Mouse (Mus musculus) layer of hippocampus, adult 9-10 months (tissue): ENCODE measurements at regions not wholly inside any gene's neighbourhood (a gene's known extent, or its start where the extent isn't known, plus 50 kb on each side); places are given as distances from the start of the nearest gene placed in this dataset.

ENCODE experiments used
- DNase-seq: peaks from one replicate; pipeline ENCODE4 v3.0.0; 2022; ENCODE audit warnings: low spot score

- no peak for DNase-seq
These were observed 223.0 kb upstream of the 4930550L24Rik start for GRCm38 (mm10) chrX:58686119-58686518.

DNA sequence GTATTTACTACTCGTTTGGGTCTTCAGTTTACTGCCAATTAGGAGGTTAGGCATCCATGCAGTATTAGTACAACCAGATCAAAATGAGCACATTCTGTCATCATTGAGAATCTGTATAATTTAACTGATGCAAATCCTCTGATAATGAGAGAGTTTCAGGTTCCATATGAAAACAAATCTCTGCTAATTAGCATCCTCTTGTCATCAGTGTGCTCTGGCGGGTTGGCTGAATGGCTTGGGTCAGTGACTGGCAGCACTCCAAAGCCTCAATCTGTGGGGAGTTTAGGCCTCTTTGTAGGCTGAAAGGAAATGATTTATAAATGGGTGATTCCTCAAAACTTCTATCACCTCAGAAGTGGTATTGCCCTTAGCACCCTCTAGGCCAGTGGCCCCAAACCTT lies 220.2 kb upstream of the 4930550L24Rik start:
- no peak for DNase-seq

DNA sequence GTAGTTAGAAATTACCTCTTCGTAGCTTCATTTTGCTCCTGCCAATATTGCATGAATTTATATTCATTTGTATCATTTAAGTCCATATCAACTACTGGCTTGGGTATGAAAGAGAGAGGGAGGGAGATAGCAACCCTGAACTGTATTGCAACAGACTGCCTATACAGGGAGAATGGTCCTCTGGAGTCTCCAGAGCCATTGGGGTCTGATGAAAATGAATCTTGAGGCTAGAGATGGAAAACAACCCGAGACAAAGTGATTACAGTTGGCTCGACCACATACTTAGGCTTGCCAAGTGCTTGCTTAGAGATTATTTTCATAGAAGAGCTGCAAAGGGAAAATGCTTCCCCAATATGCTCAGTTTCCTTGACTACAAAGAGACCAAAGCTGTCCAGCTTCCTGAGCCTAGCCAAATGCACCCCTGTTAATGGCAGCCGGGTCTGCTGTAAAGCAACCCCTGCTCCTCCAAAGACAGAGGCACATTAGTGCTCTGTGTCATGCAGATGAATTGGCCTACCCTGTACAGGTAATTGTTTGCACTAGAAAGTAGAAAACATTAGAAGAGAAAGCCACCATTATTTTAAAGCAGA lies 206.9 kb upstream of the 4930550L24Rik start:
- peak; percentile 6 for DNase-seq
